Mouse (Mus musculus): ENCODE results near the gene Prrt4.
"Not testable (repeated sequence)": the region's sequence is repeated elsewhere in the genome, so short reads cannot be mapped to it uniquely, and the experiment has no call there.

Gene Prrt4

DNA sequence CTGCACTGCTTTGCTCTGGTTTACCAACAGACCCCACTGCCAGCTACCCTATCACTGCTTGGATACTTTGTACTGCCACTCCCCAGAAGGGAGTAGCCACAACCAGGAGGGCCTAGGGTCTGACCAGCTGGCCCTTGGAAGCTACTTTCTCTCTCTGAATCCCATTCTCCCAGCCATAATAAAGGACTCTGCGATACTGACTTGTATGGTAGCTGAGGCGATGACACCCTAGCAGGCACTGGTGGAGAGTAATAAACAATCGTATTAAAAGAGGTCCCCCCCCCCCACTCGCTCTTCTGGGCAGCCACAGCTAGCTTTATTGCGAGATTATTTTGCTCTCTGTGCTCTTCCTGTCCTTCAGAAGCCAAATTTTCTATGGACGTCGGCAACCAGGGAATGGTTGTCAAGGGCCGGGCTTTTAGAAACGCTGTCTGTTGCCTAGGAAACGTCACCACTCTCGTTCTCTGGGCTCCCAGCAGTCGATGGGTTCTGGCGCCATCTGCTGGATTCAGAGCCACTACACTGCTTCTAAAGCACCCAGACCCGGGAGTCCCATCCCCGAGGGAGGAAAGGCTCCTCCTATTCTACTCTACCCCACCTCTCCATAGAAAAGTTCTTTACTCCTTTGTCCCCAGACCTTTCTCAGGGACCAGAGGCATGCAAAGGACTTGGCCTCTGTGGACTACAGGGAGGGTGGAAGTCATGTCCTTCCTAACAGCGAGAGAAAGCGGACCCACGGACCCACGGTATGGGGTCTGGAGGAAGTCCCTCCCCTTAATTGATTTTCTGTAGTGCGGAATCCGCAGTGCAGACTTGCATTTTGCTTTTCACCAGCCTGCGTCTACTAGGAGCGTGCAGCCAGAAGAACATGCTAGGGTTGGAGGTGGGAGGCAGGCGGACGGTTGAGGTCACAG is 19.2 kb upstream of the Prrt4 start:
- peak; percentile 87 to 90 for DNase-seq (ENCODE audit: low spot score in 2 of 2)

DNA sequence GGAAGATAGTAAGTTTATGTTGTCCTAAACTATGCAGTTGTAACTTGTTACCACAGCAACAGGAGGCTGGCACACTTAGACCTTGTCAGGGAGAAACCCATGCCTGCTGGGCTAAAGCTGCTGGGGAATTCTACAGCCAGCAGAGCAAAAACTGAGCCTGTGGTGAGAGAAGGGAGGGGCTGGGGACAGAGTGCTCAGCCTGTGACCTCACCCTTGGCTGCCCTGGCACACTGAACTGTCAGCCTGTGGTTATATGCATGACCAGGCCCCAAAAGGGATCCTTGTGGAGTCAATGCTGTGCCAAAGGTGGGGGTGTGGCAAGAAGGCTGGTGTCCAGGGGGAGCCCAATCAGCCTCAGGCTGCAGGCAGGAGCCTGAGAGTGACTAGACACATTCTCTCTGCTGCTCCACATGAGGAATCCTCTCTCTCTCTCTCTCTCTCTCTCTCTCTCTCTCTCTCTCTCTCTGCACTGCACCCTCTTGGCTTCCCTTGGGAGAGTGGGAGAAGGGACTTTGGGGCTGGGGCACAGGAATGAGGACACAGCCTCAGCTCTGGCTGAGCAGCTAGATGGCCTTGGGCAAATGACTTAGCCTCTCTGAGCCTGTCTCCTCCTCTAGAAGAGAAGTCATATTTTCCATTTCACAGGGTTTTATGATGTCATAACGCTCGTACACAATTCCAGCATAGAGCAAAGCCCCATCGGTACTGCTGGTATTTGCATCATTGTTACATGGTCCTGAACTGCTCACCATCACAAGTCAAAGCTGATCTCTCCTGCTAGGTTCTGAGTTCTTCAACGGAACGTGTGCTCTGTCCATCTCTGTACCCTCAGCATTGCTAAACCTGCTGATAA is 16.7 kb upstream of the Prrt4 start:
- DNase-seq (ENCODE audit: low spot score in 2 of 2), result no peak

DNA sequence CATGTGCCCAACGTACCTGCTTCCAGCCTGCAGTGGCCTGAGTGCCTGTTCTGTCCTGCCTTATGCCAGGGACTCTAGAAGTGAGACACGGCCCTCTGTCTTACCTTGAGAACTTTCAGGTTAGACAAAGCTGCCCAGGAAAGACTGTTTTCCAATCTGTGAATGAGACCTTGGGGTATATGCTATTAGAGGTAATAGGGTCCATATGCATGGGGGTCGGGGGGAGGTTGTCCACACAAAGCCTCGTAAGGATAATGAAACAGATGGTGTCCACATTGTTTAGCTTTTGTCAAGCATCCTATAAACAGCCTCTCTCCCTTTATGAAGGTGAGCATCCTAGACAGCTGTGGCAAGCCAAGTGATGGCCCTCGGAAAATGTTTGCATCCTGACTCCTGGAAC is 15.8 kb upstream of the Prrt4 start:
- no peak for DNase-seq (ENCODE audit: low spot score in 2 of 2)

DNA sequence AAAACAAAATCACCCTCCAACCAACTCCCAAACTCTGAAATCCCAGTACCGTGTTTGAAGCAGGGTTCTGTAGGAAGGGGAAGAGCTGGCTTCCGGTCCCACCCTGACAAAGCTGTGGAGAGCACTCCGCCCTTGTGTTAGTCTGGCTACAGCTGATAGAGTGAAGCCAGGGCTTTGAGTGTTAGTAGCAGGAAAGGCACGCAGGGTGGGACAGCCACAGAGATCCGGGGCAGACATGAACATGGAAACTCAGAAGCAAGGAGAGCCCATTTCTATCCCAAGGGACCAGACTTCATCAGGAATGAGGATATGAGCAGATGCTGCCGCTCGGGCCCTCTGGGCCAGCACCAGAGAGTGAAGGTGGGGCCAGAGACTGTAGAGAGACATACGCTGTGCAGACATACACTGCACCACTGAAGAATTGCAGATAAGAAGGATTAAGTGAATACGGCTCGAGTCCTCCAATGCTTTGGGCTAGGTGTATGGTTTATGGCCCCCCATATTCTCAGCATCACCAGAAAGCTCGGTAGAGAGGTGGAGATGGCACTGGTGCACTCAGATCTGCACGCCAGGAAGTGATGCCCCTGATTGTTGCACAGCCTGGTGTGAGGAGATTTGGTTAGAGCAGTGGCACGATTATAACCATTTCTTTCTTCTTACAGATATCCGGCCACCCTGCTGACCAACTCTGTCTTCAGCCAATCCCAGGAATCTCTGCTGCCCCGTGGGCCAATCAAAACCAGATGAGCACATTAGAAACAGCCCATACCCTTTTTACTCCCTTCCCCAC is 14.8 kb upstream of the Prrt4 start:
- DNase-seq (ENCODE audit: low spot score in 2 of 2), result no peak

DNA sequence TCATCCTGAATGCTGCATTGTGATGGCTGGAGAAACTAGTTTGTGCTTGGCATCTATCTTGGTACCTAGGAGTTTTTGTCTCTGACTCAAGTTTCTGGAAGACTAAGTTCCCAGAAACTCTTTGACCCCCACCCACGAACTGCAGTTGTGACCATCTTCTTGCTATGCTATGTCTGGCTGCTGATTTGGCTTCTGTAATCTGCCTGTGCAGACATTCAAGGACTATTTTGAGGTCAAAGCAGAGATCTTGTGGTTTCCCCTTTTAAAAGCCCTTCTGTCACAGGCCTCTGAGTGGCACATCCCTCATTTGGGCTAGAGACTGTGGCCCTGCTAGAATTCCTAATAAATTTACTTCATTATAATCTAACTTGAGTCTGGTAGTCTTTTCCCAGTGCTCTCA is 8.6 kb upstream of the Prrt4 start:
- no peak for DNase-seq (ENCODE audit: low spot score in 2 of 2)

DNA sequence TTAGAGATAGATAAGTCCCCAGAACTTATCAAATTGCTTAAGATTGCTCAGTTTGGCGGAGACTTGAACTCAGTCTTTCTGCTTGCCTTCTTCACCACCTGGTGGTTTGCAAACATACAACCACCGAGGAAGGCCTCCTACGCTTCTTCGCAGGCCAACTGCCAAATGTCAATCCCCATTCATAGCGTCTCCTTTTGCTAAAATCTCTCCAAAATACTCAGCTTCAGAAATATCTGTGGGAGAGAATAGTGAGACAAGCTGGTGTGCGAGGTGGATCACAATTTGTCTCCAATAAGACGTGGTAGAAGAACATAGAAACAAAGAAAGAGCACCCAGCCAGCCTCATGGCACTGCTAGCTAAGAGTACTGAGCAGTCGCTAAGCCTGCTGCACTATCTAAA is 459 bp upstream of the Prrt4 start:
- peak in 1 of 2 experiments; percentile 40 for DNase-seq (ENCODE audit: low spot score in 2 of 2)

DNA sequence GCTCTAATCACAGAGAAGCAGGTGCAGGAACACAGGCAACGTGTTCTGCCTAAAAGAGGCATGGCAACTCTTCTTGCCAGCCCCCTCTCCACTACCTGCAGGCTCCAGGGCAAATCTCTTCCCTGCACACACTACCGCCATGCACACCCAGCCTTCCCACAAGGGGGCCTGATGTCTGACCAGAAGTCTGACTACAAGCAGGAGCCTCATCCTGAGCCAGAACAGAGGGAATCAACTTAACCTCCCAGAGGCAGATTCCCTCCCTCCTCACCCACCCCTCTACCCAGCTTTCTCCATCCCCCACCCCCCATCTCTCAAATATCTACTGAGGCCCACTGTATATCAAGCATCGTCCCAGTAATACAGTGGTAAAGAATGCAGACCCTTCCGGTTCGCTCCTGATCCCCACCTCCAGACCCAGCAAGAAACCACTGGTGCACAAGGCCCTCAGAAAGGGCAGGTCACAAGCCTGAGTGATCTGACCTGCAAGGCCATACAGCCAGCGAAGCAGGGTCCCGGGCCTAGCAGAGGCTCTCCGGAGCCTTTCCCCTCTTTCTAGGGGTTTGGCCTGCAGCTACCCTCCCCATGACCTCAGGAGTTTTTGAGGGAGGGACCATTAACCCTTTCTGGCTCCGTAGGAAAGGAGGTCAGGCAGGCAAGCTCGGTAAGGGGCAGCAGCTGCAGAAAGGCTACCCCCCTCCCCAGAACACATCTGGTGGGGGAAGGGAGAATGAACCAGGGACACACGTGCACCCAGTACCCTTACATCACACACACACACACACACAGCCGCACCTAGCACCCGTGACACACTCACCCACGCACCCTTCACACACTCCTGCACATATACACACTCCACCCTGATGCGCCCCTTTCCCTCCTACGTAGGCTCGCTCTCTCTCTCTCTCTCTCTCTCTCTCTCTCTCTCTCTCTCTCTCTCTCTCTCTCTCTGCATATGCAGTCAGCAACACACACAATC is 1.2 kb downstream of the Prrt4 start:
- no peak for DNase-seq (ENCODE audit: low spot score in 2 of 2)

DNA sequence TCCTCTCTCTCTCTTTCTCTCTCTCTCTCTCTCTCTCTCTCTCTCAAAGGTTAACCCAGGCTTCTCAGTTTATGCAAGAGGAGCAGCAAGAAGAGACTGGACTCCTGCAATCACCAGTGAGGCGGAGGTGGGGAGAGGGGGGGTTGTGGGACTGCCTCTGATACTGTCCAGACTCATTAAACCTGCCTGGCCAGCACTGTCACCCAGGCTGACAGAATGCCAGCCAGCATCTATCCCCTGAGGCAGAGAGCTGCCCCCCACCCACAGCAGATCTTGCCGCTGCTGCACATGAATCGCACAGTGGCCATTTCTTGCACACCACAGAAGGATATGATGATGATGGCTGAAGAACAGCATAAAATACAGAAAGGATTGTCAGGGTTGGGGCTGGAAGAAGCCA is 4.3 kb downstream of the Prrt4 start:
- no peak for DNase-seq (ENCODE audit: low spot score in 2 of 2)

DNA sequence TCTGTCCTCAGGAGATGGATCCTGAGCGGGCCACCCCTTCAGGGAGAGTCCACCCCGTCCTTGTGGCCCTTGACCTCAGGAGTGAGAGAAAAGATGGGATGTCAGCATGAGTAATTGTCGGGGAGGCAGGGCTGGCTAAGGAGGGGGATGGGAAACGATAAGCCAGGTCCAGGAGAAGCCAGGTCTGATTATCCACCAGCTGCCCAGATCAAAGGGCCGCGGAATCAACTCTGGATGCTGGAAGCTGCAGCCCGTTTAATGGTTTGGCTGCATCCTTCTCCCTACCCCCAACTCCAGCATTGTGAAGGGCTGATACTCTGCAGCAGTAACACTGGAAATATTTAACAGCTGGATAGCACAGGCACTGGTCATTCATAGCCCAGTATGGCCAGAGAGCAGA is 5.0 kb downstream of the Prrt4 start:
- no peak for DNase-seq (ENCODE audit: low spot score in 2 of 2)

DNA sequence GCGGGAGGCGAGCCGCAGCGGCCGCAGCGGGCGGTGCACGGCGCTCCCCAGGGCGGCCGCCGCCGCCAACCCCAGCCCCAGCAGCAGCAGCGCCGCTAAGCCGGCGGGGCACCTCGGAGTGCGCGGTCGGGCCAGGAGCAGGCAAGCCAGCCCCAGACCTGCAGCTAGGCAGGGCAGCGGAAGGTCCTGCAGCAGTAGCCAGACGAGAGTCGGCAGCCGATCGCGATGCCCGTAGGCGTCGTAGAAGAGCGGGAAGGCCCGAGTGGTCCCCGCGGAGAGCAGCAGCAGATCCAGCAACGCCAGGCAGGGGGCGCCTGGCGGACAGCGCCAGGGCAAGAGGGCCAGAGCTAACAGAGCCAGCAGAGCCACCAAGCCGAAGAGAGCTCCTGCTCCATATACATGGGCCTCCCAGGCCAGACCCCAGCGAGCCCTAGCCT is 8.4 kb downstream of the Prrt4 start:
- peak; percentile 55 to 56 for DNase-seq (ENCODE audit: low spot score in 2 of 2)

DNA sequence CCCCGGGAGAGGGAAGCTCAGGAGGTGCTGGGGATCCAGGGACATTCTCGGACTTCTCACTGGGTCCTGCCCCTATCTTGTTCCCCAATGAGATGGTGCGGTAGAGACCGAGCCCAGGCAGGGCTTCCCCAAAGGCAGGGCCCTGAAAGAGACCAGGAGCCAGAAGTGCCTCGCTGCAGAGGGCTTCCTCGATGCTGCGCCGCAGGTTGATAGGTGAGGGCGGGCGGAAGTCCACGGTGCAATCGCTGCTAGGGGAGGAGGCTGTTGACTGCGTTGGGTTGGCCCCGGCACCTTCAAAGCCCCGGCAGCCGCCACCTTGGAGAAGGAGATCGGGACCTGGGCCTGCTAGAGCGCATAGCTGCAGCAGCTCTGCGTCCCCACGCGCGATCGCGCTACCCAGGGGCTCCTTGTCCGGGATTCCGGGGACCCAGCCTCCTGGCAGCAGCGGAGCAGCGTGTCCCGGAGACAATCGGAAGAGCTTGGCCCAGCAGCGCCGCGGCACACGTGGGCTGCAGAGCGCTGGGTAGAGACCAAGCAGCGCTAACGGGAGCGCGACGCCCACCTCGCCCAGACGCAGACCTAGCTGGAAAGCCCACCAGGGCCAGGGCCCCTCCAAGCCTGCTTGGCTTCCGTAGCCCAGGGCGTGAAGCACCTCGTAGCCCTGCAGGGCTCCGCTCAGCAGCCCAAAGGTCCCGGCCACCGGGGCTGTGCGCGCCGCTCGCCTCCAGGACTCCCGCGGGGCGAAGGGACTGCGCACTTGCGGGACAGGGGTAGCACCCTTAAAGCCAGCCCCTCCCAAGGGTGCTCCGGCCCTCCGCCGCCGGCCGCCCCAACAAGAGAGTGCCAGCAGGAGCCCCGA is 9.1 kb downstream of the Prrt4 start:
- no peak for DNase-seq (ENCODE audit: low spot score in 2 of 2)

DNA sequence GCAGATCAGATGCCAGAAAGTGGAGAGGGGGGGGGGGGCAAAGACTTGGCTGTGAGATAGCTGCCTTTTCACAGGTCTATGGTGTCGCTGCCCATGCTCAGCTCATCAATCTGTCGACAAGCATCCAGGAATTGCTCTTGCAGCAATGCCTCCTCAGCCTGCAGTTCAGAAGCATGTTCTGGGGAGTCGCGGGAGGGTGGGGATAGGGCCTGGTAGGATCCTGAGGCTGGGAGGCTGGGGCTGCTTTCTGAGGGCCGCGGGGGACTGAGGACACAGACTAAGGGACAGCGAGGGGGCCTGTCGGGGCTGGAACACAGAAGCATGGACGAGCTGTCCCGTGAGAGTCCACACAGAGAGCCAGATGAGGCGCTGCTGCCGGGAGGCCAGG is 9.7 kb downstream of the Prrt4 start:
- no peak for DNase-seq (ENCODE audit: low spot score in 2 of 2)

DNA sequence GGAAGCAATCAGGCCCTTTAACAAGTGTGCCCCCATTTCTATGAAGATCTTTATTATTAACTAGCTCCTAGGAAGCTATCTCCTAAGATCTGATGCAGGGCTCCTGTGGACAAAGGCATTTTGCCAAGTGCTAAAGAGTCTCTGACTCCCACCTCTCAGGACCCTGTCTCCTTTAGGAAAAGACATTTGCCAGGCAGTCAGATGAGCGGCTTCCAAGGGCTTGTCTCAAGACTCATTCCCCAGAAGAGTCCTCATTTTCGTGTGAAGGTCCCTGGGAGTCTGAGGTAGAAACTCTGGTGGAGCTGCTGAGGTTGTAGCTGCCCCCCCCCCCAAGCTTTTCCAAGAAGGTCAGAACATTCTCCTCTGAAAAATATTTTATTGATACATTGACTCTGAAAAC is 10.5 kb downstream of the Prrt4 start:
- no peak for DNase-seq (ENCODE audit: low spot score in 2 of 2)

DNA sequence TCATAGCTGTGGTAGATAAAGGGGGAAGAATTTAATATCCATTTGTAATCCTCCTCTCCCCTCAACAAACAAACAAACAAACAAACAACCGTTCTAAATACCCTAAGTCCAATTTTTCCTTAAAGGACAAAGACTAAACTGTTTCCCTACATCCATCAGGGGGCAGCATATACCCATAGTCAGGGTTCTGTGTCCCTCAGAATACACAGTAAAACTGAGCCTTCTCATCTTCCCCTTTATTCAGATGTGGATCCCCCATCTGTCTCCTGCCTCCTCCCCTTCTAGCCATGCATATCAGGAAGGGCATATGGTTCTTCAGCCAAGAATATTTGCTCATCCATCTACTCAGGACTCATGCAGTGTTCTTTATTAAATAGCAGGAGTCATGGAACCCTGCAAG is 13.2 kb downstream of the Prrt4 start:
- DNase-seq (ENCODE audit: low spot score in 2 of 2), result no peak

DNA sequence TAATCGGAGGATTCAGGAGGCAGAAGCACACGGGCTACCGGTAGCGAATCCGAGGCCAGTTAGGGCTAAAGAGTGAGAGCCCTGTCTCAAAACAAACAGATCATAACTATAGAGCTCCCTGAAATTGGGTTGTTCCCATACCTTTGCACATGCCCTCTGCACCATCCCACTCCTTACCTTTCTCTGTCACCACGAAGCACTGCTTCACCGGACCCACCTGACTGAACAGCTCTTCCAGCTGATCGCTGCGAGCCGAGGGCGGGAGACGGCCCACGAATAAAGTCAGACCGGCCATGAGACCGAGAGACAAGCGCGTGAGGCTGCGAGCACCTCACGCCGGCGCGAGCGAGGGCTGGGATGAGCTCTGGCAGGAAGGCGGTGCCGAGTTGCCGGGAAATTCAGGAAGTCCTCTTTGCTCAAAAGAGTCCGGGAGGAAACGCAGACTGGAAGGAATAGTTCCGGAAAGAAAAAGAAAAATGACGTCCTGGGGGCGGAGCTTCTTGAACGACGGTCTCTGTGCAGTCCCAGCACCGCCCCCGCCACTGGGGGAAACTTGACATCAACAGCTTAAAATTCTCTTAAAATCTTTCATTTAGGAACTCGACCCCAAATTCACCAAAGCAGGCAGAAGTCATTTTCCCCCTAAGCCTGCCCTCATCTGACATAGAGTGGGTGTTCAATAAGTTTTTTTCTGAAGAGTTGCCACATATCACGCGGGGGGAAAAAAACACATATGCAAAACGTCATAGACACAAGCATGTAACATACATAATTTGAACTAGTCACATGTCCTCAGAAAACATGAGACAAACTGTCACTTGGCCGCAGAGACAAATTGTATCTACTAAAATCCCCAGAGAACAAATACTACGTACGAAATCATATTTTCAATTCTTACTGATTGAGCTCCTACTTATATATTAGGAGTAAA is 14.8 kb downstream of the Prrt4 start, which contains the start of gene Rbm28:
Gene Rbm28, minus strand, starts transcription at position 693 of the 931 bp plus-strand sequence.
- DNase-seq (ENCODE audit: low spot score in 2 of 2), result peak; percentile 66 to 89

DNA sequence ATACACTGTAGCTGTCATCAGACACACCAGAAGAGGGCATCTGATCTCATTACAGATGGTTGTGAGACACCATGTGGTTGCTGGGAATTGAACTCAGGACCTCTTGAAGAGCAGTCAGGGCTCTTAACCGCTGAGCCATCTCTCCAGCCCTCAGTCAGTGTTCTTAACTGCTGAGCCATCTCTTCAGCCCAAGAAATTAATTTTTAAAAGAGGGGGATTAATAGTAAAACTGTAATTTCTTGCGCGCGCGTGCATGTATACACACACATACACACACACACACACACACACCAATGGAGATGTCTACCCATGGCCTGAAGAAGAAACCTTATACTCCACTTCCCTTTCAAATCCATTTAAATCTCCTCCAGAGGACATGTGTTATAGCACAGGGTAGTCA is 18.1 kb downstream of the Prrt4 start:
- not testable (repeated sequence) for DNase-seq (ENCODE audit: low spot score in 2 of 2)

DNA sequence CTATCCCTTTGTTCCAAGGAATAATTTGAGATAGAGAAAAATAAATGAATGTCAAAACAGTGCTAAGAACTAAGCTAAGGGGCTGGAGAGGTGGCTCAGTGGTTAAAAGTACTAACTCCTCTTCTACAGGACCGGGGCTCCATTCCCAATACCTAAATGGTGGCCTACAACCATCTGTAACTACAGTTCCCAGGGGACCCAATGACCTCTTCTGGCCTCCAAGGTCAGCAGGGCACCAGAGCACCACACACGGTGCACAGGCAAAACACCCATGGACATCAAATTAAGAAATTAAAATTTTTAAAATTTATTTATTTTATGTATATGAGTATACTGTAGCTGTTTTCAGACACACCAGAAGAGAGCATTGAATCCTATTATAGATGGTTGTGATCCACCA is 18.6 kb downstream of the Prrt4 start:
- DNase-seq (ENCODE audit: low spot score in 2 of 2), result no peak

DNA sequence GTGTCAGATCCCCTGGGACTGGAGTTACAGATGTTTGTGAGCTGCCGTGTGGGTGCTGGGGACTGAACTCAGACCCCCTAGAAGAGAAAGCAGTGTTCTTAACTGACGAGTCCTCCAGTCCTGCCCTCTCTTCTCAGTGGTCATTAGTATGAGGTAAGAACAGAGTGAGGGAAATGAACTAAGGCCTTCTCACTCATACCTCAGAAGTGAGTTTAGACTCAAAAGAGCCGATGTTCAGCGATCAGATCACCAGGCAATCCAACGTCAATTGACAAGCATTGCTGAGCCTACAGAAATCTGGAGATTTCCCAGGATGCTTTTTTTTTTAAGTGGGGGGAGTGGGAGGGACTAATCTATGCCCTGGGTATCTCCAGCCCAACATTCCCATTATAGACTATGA is 23.1 kb downstream of the Prrt4 start:
- no peak for DNase-seq (ENCODE audit: low spot score in 2 of 2)

DNA sequence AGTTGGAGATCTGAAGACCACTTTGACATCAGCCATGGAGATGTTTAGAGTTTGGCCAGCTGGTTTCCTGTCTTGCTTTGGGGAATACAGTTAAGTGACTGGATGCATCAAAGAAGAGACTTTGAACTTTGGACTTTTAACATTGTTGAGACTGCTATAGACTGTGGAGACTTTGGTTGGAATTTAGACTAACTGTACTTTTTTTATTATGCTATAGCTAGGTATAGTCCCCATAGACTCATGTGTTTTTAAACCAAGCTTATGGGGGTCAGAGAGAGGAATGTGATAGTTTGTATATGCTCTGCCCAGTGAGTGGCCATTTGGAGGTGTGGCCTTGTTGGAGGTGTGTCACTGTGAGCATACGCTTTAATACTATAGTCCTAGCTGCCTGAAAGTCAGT is 29.4 kb downstream of the Prrt4 start:
- DNase-seq (ENCODE audit: low spot score in 2 of 2), result no peak
